Mouse (Mus musculus) lung, postnatal 25 days (tissue): Measurements from ENCODE around the gene Faim2.

Experiments used
- DNase-seq: peaks from one replicate; pipeline ENCODE4 v3.0.0; 2022; ENCODE audit warnings: low spot score

Gene Faim2

GRCm38 (mm10) chr15:99505324-99506095 lies 22.5 kb downstream of the Faim2 start:
- DNase-seq: peak; percentile 75

DNA sequence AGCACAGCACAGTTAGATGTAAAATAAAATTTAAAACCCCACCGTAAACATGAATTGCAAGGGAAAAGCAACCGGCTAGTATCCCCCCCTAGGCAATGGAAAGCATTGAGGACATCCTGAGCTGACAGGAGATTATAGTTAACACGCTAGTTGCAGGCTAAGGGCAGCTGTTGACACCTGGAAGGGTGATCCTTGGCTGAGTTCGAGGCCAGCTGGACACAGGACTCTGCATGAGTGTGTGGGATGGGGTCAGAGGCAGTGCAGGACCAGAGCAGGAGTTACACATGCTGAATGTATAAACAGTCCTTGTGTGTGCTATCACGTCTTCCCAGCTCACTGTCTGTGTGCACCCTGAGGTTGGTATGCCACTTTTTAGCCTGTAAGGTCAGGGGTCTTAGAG lies 24.7 kb downstream of the Faim2 start:
- DNase-seq: no peak

- DNase-seq: no peak
These were observed 25.6 kb downstream of the Faim2 start for GRCm38 (mm10) chr15:99502311-99502831.

- no peak for DNase-seq
These were observed 26.4 kb downstream of the Faim2 start for GRCm38 (mm10) chr15:99501292-99502260.

DNA sequence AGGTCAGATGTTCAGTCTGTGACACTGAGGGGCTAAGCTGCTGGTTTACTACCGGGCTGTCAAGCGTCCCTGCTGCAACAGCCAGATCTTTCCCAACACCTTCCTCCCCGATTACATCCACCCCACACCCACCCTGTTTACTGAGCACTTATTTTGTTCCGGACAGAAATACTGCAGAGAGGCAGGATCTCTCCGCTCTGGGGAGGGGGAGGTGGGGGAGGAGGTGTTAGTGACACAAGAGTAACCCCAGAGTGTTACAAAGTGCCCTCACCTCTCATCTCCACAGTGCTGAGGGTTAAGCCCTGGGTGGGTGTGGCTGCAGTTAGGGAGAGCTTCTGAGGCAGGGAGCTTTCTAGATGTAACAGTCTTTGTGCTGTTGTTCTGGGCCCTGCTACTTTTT lies 27.6 kb downstream of the Faim2 start:
- peak; percentile 72 for DNase-seq

DNA sequence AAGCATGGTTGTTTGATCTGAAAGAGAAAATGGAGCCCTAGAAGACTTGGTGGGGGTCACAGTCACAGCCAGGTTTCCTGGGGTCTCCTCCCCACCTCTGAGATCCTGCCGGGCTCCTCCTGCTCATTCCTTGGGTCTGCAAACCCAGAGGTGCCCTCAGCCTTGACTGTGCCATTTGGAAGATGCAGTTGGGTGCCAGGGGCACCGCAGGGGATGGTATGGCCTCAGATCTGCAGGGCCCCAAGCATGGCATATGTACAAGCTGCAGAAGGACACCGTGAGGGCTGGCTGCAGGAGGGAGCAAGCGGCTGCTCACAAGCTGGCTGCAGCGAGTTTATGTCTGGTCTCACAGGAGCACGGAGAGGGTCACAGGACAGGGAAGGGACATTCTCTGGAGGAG lies 28.2 kb downstream of the Faim2 start:
- no peak for DNase-seq

DNA sequence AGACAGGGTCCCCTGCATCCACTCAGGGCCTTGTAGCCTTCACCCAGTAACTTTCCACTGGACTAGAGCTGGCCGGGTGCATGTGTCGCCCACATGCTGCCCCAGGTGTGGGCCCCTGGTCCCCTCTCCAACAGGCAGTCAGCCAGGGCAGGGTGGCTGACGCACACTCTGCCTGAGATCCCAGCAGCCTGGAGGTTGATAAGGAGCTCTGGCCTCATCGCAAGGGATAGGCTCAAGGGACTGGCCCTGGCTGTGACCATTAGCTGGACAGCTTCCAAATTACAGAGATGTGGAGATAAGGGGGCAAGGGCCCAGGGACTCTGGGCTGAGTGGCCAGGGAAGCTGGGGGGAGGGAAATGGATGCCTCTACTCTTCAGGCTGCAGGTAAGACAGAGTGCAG lies 29.2 kb downstream of the Faim2 start:
- DNase-seq: peak; percentile 83

GRCm38 (mm10) chr15:99498356-99498755 lies 29.6 kb downstream of the Faim2 start:
- no peak for DNase-seq

DNA sequence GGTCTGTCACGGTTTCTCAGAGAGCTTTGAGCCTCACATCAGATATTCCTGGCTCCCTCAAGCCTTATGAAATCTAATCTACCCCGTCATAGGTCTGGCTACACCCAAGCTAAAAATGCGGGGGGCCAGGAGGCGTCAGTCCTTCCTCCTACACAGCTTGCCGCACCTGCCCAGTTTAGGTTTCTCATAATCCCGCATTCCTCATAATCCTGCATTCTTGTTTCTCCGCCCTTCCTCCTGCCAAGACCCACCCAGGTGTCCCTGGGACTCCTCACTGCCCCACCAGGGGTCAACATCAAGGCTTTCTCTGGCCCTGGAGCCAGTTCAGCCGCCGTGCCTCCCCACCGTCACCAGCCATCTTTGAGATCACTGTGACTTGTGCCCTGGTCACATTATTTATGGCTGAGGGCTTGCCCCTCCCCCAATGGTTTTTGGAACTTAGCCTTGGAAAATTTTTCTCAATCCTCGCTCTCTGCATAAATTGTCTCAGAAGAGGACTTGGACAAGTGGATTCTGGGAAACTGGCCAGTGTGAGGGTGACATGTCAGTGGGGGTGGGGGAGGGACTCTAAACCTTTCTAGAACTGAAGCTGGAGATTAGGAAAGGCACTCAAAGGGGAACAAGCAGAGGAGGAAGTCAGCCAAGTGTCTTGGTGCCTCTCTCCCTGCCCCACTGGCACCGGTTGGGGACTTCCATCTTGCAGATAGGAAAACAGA lies 30.3 kb downstream of the Faim2 start:
- peak; percentile 93 for DNase-seq

GRCm38 (mm10) chr15:99497061-99497460 lies 30.9 kb downstream of the Faim2 start:
- peak; percentile 70 for DNase-seq

DNA sequence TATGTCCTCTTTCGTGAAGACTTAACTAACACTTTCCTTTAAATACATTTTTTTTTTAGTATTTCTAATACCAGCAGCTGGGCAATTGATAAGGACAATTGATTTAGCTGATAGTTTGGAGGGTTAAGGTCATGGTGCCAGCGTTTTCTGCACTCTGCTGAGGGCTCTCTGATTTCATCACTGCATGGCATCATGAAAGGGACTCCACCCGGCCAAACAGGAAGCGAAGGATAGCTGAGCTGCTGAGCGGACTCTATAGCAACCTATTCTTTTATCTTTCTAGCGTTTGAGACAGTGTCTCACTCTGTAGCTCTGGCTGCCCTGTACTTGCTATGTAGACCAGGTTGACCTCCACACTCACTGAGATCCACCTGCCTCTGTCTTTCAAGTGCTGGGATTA lies 43.2 kb downstream of the Faim2 start:
- no peak for DNase-seq

- no peak for DNase-seq
These were observed 52.2 kb downstream of the Faim2 start for GRCm38 (mm10) chr15:99475814-99476213.

- peak; percentile 90 for DNase-seq
These were observed 53.4 kb downstream of the Faim2 start, which contains the start of gene Bcdin3d for GRCm38 (mm10) chr15:99474576-99474926. Gene Bcdin3d (minus strand): TSS chr15:99474730.

GRCm38 (mm10) chr15:99473801-99474575 lies 54.0 kb downstream of the Faim2 start:
- DNase-seq: peak; percentile 69

GRCm38 (mm10) chr15:99472972-99473371 lies 55.0 kb downstream of the Faim2 start:
- DNase-seq: no peak

- no peak for DNase-seq
These were observed 56.3 kb downstream of the Faim2 start for GRCm38 (mm10) chr15:99471677-99472063.

GRCm38 (mm10) chr15:99470971-99471676 lies 56.8 kb downstream of the Faim2 start:
- peak; percentile 54 for DNase-seq

GRCm38 (mm10) chr15:99470224-99470761 lies 57.7 kb downstream of the Faim2 start:
- no peak for DNase-seq

- no peak for DNase-seq
These were observed 58.2 kb downstream of the Faim2 start for GRCm38 (mm10) chr15:99469736-99470135.

GRCm38 (mm10) chr15:99469067-99469466 lies 58.9 kb downstream of the Faim2 start:
- peak; percentile 85 for DNase-seq
